Mouse (Mus musculus): ENCODE measurements around the gene Mup14. TPM values are rescaled to one million over a fixed set of nuclear protein-coding genes. Genes with fewer than 3 reads are reported as not detected.
"Not testable (repeated sequence)": the region's sequence is repeated elsewhere in the genome, so short reads cannot be mapped to it uniquely, and the experiment has no call there.

Gene Mup14
- not detected in 2 replicates for polyA plus RNA-seq (2014; fragmentation: Nextera tagmentation; extraction: Ambion mirVana)

DNA sequence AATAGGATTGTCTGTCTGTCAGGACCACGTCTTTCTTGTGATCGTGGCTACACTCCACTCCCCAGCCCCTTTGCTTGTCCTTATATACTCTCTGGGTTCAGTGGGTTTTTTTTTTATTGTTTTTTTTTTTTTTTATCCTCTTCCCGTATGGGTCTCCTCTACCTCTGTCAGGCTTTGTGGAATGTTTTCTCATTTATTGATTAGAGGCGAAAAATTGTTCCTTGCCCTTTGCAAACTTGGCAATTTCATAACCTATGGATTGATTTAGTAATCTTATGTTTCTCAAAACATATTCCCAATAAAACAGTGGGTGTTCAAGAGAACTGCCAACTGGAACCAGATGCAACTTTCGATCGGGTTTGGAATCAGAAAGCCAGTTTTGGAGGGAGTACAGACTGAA, at the start of gene Mup14:
TSS of gene Mup14 (minus strand) at position 101 of the 400 bp plus-strand sequence.
- H3K4me1 ChIP-seq (ENCODE audit: control insufficient read depth, insufficient read depth, low read length); H3K4me2 ChIP-seq (replicated peaks; ENCODE audit: low read depth, low read length); H3K27ac ChIP-seq (ENCODE audit: low read length); H3K36me3 ChIP-seq (ENCODE audit: control insufficient read depth, insufficient read depth, low read length); H3K9me3 ChIP-seq (ENCODE audit: control insufficient read depth, low read depth, low read length); H3K9ac ChIP-seq (replicated peaks; ENCODE audit: low read depth, low read length); ATAC-seq (ENCODE audit: insufficient number of reproducible peaks, insufficient read depth, low FRiP score, low read depth); H3K27me3 ChIP-seq (ENCODE audit: control insufficient read depth, insufficient read depth, low read length); H3K4me3 ChIP-seq (ENCODE audit: low read depth, low read length): not testable (repeated sequence)
- 92% methylated on average over 4 of the region's 6 CpGs for WGBS

DNA sequence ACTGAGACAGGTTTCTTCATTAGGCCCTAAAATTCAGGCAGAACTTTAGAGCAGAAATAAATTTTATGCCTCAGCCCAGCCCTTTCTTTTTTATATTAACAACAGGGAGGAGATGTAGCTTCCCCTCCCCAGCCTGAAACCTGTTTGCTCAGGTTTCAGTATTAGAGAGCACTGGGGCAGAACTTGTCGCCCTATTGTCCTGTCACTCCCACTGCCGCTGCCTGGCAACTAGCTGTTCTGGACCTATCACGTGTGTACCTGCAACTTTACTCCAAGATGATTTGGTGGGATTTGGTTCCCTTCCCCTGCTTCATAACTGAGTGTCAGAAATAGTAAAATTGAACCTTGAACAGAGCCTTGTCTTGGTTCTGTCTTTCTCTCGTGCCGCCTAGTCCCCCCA, 34.3 kb upstream of the Mup14 start:
- H3K9me3 ChIP-seq (ENCODE audit: control insufficient read depth, low read depth, low read length); H3K27ac ChIP-seq (ENCODE audit: low read length); H3K4me3 ChIP-seq (ENCODE audit: low read depth, low read length); H3K27me3 ChIP-seq (ENCODE audit: control insufficient read depth, insufficient read depth, low read length); H3K9ac ChIP-seq (replicated peaks; ENCODE audit: low read depth, low read length); H3K4me2 ChIP-seq (replicated peaks; ENCODE audit: low read depth, low read length); H3K4me1 ChIP-seq (ENCODE audit: control insufficient read depth, insufficient read depth, low read length); ATAC-seq (ENCODE audit: insufficient number of reproducible peaks, insufficient read depth, low FRiP score, low read depth); H3K36me3 ChIP-seq (ENCODE audit: control insufficient read depth, insufficient read depth, low read length): not testable (repeated sequence)
- WGBS = 69% methylated on average over 3 of the region's 5 CpGs

Other genes starting within 250 kb of the Mup14 start
- not detected in 2 replicates for gene Mup13, start 75.7 kb downstream of the Mup14 start, polyA plus RNA-seq (2014; fragmentation: Nextera tagmentation; extraction: Ambion mirVana)
- not detected in 2 replicates for gene Mup15, start 135.7 kb upstream of the Mup14 start, polyA plus RNA-seq (2014; fragmentation: Nextera tagmentation; extraction: Ambion mirVana)
- not detected in 2 replicates for gene Mup16, start 215.5 kb upstream of the Mup14 start, polyA plus RNA-seq (2014; fragmentation: Nextera tagmentation; extraction: Ambion mirVana)